Mouse (Mus musculus) heart, embryonic 11.5 days (tissue): ENCODE measurements at regions not wholly inside any gene's neighbourhood (a gene's known extent, or its start where the extent isn't known, plus 50 kb on each side); places are given as distances from the start of the nearest gene placed in this dataset.

Source experiments
- ATAC-seq: fragments of 200-750 bp; cut with Nextera tagmentation; replicated peaks from 2 replicates; pipeline ENCODE4 v1.8.0; 2017; ENCODE audit warnings: moderate library complexity; ENCODE audit not compliant: insufficient number of reproducible peaks, low FRiP score, low TSS enrichment
- H3K27ac ChIP-seq: fragments of 300-500 bp; sonication (generic); 2 replicates; pipeline ENCODE4 v1.5.1; 2014; ENCODE audit warnings: mild to moderate bottlenecking, low read depth, low read length
- H3K27me3 ChIP-seq: fragments of 300-500 bp; sonication (generic); 2 replicates; pipeline ENCODE4 v1.6.1; 2014; ENCODE audit warnings: mild to moderate bottlenecking, low read length, mixed read lengths; ENCODE audit not compliant: control insufficient read depth, insufficient read depth
- H3K36me3 ChIP-seq: fragments of 300-500 bp; sonication (generic); 2 replicates; pipeline ENCODE4 v1.6.1; 2014; ENCODE audit warnings: mild to moderate bottlenecking, low read length, moderate library complexity, mixed read lengths; ENCODE audit not compliant: control insufficient read depth, insufficient read depth
- H3K4me1 ChIP-seq: fragments of 300-500 bp; sonication (generic); 2 replicates; pipeline ENCODE4 v1.6.1; 2014; ENCODE audit warnings: low read length; ENCODE audit not compliant: control insufficient read depth, insufficient read depth
- H3K4me2 ChIP-seq: fragments of 300-500 bp; sonication (generic); 2 replicates; pipeline ENCODE4 v1.6.1; 2014; ENCODE audit warnings: mild to moderate bottlenecking, moderate library complexity
- H3K4me3 ChIP-seq: fragments of 300-500 bp; sonication (generic); 2 replicates; pipeline ENCODE4 v1.5.1; 2014; ENCODE audit warnings: low read depth, low read length
- H3K9ac ChIP-seq: fragments of 300-500 bp; sonication (generic); 2 replicates; pipeline ENCODE4 v1.6.1; 2014; ENCODE audit warnings: mild to moderate bottlenecking, low read depth, low read length, moderate library complexity
- H3K9me3 ChIP-seq: fragments of 300-500 bp; sonication (generic); replicated peaks from 2 replicates; pipeline ENCODE4 v1.6.1; 2016; ENCODE audit warnings: low read length; ENCODE audit not compliant: control insufficient read depth
- WGBS: fragments of 180-500 bp; shearing (Covaris S2); extraction: QIAGEN DNeasy Blood & Tissue Kit; methylation state at CpG from one replicate; pipeline ENCODE4 v1.1.7; 2014; ENCODE audit not compliant: insufficient replicate concordance; 5-methylcytosine and 5-hydroxymethylcytosine counted together

DNA sequence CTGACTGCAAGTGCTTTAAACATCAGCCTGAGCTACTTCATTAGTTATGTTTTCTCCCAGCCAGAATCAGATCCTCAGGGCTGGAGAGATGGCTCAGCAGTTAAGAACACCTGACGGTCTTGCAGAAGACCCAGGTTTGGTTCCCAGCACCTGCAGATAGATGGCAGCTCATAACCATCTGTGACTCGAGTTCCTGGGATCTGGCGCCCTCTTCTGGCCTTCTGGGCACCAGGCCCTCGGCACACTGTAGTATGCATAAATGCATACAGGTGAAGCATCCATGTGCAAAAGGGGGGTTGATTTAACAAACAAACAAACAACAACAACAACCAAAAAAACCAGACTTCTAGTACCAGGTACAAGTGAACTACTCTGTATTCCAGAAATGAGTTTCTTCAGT lies 297.7 kb upstream of the Tgfbr2 start:
- no peaks in the 10 kb centered on the region for H3K4me1 ChIP-seq
- no peak overlapping the region for H3K9ac ChIP-seq
- no peaks in the 10 kb centered on the region for H3K9me3 ChIP-seq
- H3K36me3 ChIP-seq: 0 out of 2 replicates have a peak, but pooled peaks cover 3% of the 10 kb centered on the region
- no peaks in the 10 kb centered on the region for H3K27me3 ChIP-seq
- ATAC-seq: no peak
- 74% methylated on average over 4 of the region's 4 CpGs for WGBS
- H3K27ac ChIP-seq: no peak overlapping the region
- no peak overlapping the region for H3K4me2 ChIP-seq
- H3K4me3 ChIP-seq: no peak overlapping the region

DNA sequence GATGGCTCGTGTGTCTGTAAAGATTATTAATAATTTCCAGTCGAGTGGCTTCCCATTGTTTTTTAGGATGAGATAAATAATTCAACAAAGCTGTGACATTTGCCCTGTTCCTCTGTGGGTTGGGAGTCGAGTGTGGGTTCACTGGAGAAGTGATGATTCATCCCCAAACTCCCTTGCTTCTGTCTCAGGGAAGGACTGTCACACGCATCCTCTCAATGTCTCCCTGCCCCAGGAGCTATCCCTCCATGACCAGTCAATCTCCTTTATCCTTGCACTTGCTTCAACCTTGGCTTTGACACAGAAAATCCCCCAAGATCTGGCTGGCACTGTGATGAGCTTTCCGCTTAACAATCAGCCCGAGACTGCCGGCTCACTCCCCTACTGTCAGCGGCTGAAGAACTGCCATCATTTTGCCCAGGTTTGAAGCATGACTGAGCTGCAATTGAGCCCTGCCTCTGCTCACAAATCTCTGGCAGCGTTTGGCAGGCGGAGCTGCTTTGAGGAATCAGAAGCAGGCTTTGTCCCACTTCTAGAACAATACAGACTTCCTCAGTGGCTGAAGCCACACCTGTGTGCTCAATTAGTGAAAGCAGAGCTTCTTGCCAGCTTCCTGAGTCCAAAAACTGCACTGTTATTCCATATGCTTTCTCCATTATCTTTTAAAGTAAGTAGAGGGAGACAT lies 293.6 kb upstream of the Tgfbr2 start:
- Histone ChIP-seq H3K27me3 (no peaks in the 10 kb centered on the region), H3K27ac (no peak overlapping the region), H3K4me1 (no peaks in the 10 kb centered on the region), H3K36me3 (0 out of 2 replicates have a peak, but pooled peaks cover 3% of the 10 kb centered on the region), H3K9me3 (no peaks in the 10 kb centered on the region), H3K9ac (no peak overlapping the region), H3K4me3 (no peak overlapping the region), H3K4me2 (no peak overlapping the region)
- no peak for ATAC-seq
- 61% methylated on average over 10 of the region's 10 CpGs for WGBS

DNA sequence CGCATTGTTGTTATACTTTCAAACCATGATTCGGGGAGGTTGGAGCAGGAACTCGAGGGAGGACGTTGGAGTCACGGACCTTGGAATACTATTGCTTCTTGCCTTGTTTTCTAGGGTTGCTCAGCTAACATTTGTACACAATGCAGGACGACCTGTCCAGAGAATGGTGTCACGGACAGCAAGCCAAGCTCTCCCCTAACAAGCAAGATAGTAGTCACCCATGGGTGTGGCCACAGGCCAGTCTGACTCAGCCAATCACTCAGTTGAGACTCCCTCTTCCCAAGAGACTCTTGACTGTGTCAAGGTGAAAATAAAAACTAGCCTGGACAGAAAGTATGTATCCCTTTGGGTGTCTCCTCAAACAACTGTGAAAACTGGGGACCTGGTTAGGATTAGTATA lies 291.2 kb upstream of the Tgfbr2 start:
- no peak overlapping the region for H3K4me2 ChIP-seq
- no peaks in the 10 kb centered on the region for H3K9me3 ChIP-seq
- H3K4me1 ChIP-seq: no peaks in the 10 kb centered on the region
- WGBS: 83% methylated on average over 7 of the region's 7 CpGs
- H3K4me3 ChIP-seq: no peak overlapping the region
- H3K27me3 ChIP-seq: no peaks in the 10 kb centered on the region
- H3K9ac ChIP-seq: no peak overlapping the region
- H3K36me3 ChIP-seq: no peaks in the 10 kb centered on the region
- no peak overlapping the region for H3K27ac ChIP-seq
- no peak for ATAC-seq

DNA sequence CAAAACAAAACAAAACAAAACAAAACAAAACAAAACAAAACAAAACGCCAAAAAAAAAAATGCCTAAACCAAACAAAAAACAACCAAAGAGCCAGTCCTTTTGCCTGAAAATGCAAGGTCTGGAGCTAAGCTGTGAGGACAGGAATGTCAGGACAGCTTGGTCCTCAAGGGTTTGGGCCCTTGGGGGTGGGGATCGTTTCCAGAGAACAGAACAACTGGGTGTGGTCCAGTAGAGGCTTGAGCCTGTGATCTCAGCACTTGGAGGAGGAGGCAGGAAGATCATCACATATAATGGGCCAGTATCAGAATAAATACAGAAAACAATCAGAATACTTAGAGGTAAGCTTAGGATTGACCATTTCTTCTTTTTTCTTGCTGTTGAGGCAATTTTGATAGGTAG lies 289.5 kb upstream of the Tgfbr2 start:
- H3K27me3 ChIP-seq: no peaks in the 10 kb centered on the region
- no peak for ATAC-seq
- no peaks in the 10 kb centered on the region for H3K9me3 ChIP-seq
- 59% methylated on average over 2 of the region's 2 CpGs for WGBS
- H3K4me3 ChIP-seq: no peak overlapping the region
- H3K4me2 ChIP-seq: no peak overlapping the region
- no peaks in the 10 kb centered on the region for H3K4me1 ChIP-seq
- no peak overlapping the region for H3K27ac ChIP-seq
- no peak overlapping the region for H3K9ac ChIP-seq
- H3K36me3 ChIP-seq: no peaks in the 10 kb centered on the region

DNA sequence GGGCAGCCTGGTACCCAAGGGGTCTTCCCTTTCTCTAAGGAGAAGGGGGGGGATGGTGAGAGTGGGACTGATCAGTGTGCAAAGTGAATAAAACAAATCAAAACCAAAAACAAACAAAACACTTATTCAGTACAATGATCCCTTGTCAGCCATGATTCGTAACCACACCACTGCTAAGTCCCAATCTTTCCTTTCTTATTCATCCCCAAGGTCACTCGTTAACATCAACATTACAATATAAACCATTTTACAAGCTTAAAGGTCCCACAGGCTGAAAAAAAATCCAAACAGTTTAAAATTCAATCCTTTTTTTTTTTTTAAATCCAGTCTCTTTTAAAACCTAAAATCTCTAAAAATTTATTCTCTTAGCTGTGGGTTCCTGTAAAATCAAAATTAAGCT lies 287.1 kb upstream of the Tgfbr2 start:
- ATAC-seq: no peak
- H3K9ac ChIP-seq: no peak overlapping the region
- WGBS: 83% methylated on average over 2 of the region's 2 CpGs

DNA sequence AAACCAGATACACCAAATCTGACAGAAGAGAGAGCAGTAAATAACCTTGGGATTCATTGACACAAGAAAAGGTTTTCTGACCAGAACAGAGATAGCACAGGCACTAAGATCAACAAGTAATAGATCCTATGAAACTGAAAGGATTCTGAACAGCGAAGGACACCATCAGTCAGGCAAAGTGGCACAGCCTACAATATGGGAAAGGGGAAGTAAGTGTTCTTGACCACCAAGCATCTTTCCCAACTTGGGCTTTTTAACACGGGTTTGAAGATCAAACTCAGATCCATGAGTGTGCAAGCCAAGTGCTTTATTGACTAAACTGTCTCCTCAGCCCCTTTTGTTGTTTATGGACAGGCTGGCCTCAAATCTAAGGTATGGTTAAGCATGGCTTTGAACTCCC lies 284.9 kb upstream of the Tgfbr2 start:
- 75% methylated on average over 2 of the region's 2 CpGs for whole genome bisulfite sequencing
- H3K4me2 ChIP-seq: no peak overlapping the region
- no peak overlapping the region for H3K4me3 ChIP-seq
- no peak overlapping the region for H3K9ac ChIP-seq
- no peak overlapping the region for H3K27ac ChIP-seq
- no peaks in the 10 kb centered on the region for H3K27me3 ChIP-seq
- H3K9me3 ChIP-seq: no peaks in the 10 kb centered on the region
- ATAC-seq: no peak
- no peaks in the 10 kb centered on the region for H3K36me3 ChIP-seq
- peaks cover 4% of the 10 kb centered on the region; the same call in 1 of the 2 replicates for H3K4me1 ChIP-seq

More for the DNA sequence above, 287.1 kb upstream of the Tgfbr2 start:
- Histone ChIP-seq H3K4me3 (no peak overlapping the region), H3K4me1 (peaks cover under 1% of the 10 kb centered on the region; the same call in 1 of the 2 replicates), H3K36me3 (no peaks in the 10 kb centered on the region), H3K4me2 (no peak overlapping the region), H3K27me3 (no peaks in the 10 kb centered on the region), H3K9me3 (no peaks in the 10 kb centered on the region), H3K27ac (no peak overlapping the region)

DNA sequence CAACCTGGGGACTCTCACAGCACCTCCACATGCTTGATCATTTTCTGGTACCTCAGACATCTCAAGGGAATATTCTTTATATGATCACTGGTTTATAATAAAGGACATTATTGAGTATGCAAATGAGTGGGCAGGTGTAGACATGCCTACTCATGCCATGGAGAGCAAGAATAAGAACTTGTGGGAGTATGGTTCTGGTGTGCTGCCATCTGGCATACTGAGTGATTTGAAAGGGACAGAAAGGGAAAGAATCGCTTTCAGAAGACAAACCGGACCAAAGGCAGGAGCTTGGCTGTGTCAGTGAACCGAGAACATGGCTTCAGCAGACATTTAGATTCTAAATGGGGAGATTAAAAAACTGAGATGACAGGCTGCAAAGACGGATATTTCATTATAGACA lies 276.9 kb upstream of the Tgfbr2 start:
- Histone ChIP-seq H3K9me3 (no peaks in the 10 kb centered on the region), H3K4me2 (no peak overlapping the region), H3K9ac (no peak overlapping the region), H3K27ac (no peak overlapping the region), H3K4me3 (no peak overlapping the region), H3K27me3 (no peaks in the 10 kb centered on the region), H3K4me1 (peaks cover 2% of the 10 kb centered on the region; the same call in 1 of the 2 replicates), H3K36me3 (no peaks in the 10 kb centered on the region)
- no peak for ATAC-seq
- WGBS: 84% methylated on average over 4 of the region's 4 CpGs

DNA sequence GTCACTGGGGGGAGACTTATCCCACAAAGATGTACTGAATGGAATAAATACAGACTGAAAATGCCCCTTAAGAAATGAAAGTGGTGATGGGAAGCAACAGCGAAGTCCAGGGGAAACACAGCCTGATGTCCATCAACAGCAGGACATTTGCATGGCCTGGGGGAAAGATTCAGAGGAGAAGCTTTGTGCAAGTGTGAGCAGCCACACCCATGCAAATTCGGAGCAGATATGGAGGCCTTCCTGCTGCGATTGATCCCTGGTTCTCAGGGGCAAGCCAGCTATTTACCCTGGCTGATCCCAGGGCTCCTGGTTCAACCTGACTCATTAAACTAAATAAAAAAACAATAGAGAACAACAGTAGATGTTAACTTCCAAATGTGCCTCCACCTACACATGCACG lies 275.7 kb upstream of the Tgfbr2 start:
- Histone ChIP-seq H3K4me2 (no peak overlapping the region), H3K9me3 (no peaks in the 10 kb centered on the region), H3K36me3 (no peaks in the 10 kb centered on the region), H3K27ac (no peak overlapping the region), H3K9ac (no peak overlapping the region), H3K4me3 (no peak overlapping the region), H3K4me1 (no peaks in the 10 kb centered on the region), H3K27me3 (no peaks in the 10 kb centered on the region)
- ATAC-seq: no peak
- 75% methylated on average over 4 of the region's 4 CpGs for WGBS

DNA sequence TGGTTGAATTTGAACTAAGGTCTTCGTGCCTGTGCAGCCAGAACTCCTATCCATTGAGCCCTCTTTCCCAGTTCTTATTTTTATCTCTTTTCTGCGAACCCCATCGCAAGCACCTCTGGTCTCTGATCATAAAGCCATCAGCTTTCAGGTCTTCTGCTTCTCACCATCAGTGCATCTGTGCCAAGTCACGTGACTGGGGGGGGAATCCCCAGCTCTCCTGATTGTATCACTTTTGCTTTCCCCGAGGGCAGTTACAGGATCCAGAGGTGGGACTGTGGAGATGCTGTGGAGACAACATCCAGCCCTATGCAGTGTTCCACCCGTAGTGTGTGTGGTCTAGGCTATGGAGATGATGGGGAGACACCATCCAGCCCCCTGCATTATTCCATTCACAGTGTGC lies 272.6 kb upstream of the Tgfbr2 start:
- Histone ChIP-seq H3K4me2 (no peak overlapping the region), H3K9ac (no peak overlapping the region), H3K4me3 (no peak overlapping the region), H3K27ac (no peak overlapping the region), H3K9me3 (no peaks in the 10 kb centered on the region), H3K36me3 (no peaks in the 10 kb centered on the region), H3K27me3 (no peaks in the 10 kb centered on the region), H3K4me1 (no peaks in the 10 kb centered on the region)
- no peak for ATAC-seq
- 78% methylated on average over 6 of the region's 6 CpGs for WGBS
